Mouse (Mus musculus): ENCODE results near the gene N4bp2l2. TPM values are rescaled to one million over a fixed set of nuclear protein-coding genes. Genes with fewer than 3 reads are reported as not detected.
"Not testable (repeated sequence)": the region's sequence is repeated elsewhere in the genome, so short reads cannot be mapped to it uniquely, and the experiment has no call there.

N4bp2l2 gene
- total RNA-seq (2022) = 10 to 100 TPM; 84.4 to 99.2 (median 88.5) TPM

DNA sequence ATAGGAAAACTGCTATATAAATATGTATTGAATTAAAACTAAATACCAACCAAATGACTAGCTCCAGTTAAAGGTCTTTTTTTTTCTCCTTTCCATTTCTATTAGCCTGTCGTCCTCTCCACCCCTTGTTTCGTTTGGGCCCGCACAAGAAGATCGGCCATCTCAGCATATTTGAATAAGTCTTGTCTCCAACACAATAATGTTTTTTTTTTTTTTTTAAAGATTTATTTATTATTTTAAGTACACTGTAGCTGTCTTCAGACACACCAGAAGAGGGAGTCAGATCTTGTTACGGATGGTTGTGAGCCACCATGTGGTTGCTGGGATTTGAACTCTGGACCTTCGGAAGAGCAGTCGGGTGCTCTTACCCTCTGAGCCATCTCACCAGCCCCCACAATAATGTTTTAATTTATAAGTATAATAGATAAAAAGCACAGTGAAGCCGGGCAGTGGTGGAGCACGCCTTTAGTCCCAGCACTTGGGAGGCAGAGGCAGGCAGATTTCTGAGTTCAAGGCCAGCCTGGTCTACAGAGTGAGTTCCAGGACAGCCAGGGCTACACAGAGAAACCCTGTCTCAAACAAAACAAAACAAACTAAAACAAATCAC is at the start of gene N4bp2l2:
Gene N4bp2l2 (minus strand): TSS at position 51 of the 607 bp plus-strand sequence.
- not testable (repeated sequence) for DNase-seq

DNA sequence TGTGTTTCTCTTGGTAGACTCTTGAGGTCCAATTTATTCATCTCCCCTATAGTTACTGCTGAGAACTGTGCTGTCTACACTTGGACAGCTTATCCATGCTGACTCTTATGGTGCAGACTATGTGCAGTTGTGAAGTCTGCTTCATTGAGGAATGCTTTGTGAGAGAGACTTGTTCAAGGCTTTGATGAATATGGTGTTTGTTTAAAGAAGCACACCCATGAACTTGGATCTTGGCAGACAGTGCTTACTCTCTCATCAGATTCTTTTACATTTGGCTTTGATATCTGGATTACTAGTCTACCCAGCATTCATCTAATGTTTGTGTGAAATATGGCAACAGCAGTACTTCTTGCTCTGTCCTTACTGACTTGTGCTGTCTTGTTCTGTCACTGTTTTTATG is 47.4 kb upstream of the N4bp2l2 start:
- no peak for DNase-seq

DNA sequence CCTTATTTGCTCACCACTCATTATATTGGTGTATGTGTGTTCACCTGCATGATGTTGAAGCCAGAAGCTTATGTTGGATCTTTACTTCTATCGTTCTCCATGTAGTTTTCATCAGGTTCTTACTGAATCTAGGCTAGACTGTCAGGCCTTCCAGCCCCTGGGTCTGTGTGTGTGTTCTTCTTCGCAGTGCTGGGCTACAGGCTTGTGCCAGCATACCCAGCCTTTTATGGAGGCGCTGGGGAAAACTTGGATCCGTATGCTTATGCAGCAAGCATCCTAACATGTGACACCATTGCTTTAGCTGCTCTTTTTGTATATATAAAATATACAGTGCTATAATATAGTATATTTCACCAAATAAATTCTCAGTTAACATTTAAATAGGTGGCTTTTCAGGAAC is 45.5 kb upstream of the N4bp2l2 start:
- DNase-seq = no peak

DNA sequence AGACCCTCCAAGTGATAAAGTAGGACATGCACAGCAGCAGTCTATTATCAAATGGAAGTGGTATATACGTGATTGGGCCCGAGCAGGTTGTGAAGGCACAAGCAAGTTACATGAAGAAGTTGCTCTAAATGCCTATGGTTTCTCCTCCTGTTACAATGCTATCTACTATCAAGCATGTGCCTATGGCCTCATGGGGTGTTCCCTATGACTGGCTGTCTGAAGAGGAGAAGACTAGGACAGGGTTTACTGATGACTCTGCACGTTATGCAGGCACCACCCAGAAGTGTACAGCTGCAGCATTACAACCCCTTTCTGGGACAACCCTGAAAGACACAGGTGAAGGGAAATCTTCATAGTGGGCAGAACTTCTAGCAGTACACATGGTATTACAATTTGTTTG is 41.2 kb upstream of the N4bp2l2 start:
- not testable (repeated sequence) for DNase-seq

DNA sequence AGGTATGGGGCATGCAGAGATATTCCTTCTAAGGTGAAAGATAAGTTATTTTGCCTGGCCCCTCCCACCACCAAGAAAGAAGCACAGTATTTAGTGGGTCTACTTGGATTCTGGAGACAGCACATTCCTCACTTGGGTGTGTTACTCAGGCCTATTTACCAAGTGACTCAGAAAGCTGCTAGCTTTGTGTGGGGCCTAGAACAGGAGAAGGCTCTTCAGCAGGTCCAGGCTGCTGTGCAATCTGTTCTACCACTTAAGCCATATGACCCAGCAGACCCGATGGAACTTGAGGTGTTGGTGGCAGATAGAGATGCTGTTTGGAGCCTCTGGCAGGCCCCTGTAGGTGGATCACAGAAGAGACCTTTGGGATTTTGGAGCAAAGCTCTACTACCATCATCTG is 40.7 kb upstream of the N4bp2l2 start:
- DNase-seq = not testable (repeated sequence)

DNA sequence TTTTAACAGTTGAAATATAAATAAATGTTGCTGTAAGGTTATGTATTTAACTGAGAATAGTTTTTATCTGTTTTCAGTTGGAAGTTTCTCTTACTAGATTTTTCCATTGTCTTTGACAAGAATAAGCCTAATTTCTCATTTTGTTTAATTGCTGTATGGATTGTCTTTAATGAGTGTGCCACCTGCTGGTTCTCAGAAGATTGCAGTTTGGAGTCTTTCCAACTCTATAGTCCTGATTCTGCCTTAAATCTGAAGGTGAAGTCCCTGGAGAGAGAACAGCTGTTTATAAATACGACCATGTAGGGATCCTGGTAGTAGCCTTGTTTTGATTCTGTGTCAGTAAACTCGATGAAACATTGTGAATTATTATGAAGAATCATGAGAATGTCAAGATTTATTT is 36.7 kb upstream of the N4bp2l2 start:
- DNase-seq = no peak

DNA sequence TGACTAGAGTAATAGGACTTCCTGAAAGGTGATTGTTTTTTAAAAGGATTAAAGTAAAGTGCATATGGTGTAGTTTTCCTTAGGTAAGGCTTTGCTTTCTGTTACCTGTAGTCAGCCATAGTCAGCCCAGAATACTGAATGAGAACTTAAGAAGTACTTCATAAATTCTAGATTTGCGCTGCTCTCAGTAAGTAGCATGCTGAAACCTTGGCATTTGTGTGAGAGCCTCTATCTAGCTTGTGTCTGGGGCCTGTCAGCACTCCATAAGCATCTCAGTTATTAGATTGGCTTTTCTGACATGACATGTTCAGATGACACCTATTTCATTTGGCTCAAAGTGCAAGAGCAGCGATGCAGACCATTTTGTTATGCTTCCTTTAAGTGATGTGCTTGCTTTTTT is 27.3 kb upstream of the N4bp2l2 start:
- no peak for DNase-seq

DNA sequence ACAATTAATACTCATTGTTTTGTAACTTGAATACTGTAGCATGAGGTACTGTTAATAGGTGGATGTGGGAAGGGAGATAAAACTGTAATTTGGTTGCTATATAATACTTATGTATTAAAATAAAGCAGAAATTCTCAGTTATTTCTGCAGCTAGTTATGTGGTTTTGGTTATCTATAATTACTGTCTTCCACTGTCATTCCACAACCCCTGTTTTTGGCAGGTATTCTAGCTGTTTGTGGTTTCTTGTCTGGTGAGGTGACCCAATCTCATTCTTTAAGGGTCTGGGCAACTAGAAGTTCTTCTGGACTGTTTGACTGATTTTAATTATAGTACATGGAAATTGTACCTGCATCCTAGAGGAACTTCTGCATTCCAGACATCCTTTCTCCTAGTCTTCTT is 24.7 kb upstream of the N4bp2l2 start:
- no peak for DNase-seq

DNA sequence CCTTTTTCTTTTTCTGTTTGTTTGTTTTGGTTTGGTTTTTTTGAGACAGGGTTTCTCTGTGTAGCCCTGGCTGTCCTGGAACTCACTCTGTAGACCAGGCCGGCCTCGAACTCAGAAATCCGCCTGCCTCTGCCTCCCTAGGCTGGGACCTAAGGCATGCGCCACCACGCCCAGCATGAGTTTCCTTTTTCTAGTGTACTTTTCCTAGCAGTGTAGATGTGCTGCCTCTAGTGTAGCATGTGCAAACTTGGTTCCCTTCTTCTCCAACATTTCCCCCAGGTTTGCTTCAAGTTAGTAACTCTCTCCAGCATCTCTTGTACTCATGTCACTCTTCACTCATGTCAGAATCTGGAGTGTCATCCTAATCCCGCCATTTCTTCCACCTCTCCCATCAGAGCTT is 16.9 kb upstream of the N4bp2l2 start:
- DNase-seq = not testable (repeated sequence)

DNA sequence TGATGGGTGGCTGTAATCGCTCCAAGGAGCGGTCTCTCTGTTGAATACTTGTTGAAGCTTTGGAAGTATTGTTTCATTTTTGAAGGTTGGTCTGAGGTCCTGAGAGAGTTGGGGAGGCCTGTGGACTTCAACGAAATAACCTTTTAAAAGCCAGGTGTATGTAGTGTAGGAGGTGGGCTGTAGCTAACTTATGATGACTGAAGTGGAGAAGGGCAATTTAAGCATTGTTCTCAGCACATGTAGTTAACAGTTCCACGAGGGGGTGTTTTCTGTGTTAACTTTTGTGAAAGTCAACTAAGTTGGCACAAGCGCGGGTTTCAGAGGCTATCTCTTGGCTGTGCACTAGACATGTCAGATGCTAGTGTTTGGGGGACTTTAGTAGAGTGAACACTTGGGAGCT is 8.9 kb upstream of the N4bp2l2 start:
- no peak for DNase-seq

DNA sequence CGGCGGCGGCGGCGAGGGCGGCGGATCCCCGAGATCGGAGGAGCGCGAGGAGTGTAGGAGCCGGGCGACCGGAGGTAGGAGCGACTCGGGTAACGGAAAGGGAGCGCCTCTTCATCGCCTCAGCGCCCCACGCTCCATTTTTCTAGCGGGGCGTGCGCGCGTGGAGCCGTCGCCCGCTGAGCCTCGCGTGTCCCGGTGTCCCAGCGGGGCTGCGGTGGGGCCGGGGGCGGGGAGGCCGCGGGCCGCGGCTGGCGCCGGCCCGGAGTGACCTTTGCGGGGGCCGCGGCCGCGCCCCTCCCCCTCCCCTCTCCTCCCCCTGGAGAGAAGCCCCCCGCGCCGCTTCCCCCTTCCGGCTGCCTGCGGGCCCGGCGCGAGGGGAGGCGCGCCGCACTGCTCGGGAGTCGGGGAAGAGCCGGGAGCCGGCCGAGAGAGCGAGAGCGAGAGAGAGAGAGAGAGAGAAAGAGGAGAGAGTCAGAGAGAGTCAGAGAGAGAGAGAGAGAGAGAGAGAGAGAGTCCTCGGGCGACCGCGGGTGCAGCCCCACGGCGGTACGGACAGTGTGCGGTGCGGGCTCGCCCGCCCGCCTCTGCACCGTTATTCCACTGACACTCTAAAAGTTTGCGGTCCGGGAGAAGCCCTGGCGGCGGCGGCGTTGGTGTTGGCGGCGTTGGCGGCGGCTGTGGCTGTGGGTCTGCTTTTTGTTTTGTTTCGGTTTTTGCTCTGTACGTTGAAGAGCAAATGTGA is 8.1 kb upstream of the N4bp2l2 start:
- no peak for DNase-seq

DNA sequence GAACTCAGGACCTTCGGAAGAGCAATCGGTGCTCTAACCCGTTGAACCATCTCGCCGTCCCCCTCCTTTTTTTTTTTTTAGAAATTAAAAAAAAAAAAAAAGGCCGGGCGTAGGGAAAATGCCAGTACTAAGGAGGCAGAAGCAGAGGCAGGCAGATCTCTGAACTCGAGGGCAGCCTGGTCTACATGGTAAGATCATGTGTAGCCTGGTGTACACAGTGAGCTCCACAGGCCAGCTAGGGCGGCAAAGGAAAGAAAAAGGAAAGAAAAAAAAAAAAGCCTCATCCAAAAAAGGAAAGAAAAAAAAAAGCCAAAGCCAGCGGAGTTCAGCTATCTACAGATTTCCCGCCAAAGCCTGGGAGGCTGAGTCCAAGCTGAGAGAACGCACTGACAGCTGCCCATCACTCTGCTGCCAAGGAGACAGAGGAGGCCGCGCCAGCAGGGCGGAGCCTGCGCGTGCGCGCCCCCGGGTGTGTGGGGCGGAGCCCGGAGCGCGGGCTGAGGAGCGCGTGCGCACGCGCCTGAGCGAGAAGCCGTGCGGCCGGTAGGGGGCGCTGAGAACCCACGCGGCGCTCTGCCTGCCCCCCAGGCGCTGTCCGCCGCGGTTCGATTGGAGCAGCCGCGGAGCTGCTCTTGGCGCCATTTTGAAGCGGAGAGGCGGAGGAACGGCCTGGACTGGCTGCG is 7.3 kb upstream of the N4bp2l2 start, which contains the start of gene Pds5b:
Gene Pds5b (plus strand): TSS at position 587 of the 683 bp plus-strand sequence.
- DNase-seq = peak; percentile 89

DNA sequence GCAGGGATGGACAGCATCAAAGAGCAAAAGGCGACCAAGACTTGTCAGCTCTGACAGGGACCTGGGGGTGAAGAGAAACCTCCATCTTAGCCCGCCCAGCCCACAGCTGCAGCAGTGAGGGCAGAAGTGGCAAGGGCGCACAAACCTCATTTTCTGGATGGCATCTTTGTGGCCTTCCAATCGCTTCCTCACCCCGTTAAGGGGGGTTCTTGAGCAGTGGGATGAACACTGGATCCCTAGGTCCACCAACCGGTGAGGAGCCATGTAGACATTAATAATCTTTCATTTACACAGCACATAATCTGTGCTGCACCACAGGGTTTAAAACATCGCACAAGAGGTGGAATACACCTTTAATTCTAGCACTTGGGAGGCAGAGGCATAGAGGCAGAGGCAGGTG is 6.4 kb upstream of the N4bp2l2 start:
- DNase-seq = no peak

DNA sequence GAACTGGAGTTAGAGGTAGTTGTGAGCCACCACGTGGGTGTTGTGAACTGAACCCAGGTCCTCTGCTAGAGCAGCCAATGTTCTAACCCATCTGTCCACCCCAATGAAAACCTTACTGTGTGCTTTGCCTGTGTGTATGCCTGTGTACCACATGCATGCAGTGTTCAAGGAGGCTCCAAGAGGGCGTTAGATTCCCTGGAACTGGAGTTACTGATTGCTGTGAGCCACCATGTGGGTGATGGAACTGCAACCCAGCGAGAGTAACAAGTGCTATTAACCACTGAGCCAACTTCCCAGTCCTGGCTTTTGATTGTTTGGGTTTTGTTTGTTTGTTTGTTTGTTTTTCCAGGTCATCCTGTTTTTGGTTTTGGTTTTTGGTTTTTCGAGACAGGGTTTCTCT is 2.7 kb upstream of the N4bp2l2 start:
- DNase-seq = no peak

DNA sequence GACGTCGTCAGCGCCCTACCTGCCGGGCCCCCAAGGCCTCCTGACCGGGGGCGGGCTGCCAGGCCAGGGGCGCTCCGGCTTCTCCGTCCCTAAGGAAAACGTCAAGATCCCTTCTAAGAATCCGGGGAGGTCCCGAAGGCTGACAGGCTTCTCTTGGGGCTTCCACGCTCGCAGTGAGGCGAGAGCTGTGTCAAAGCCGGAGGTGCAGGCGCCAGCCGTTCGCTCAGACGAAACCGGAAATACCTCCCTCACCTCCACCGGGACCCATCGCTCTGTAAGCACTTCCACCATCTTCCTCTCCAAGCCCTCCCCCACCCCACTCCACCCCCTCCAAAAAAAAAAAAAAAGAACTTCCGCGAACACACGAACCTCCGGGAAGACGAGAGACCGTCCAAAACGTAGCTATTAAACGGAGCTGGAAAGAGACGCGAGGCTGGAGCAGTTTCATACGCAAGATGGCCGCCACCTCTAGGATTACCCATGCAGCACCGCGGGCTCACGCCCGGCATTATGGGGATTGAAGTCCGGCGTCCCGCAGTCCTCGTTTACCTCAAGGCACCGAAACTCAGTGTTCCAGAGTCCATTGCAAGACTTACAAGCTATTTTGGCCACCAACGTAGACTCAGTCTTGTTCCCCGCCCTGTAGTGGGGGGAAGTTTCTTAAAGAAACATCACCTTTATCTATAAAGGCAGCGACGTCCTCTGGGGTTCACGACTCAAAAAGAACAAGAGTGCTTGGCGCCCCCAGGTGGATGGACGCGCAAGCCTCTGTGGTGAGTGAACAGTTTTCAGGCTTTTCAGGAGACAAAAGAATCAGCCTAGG is 640 bp downstream of the N4bp2l2 start:
- DNase-seq = peak; percentile 95

DNA sequence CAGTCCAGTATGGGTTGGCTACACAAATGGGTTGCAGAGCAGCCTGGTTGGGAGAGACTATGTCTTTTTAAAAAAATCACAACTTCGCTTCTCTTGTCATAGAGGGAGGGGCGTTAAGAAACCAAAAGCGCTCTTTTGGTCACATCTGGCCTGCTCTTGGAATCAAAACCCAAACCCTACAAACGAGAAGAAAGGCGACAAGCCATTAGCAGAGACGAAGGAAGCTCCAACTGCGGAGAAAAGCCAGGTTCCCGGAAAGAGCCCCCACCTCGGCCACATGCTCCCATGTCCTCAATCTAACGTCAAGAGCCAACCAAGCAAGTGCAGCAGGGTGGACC is 1.2 kb downstream of the N4bp2l2 start:
- no peak for DNase-seq

DNA sequence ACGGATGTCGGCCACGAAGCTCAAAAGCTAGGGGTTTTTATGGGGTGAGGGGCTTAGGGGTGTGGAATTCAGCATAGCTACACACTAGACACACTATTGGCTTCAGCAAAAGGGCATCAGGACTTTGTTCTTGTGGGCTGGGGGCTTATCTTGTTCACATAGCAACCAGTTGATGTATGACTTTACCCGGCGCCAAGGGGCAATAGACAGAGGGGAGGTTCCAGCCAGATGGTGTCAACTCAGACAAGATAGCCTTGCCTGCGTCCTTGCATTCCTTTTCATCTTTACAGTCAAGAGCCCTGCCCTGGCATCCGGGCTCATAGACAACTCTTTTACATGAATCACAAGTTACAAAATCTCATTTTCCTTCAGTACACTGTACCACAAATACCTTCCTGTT is 2.1 kb downstream of the N4bp2l2 start:
- DNase-seq = peak; percentile 45

DNA sequence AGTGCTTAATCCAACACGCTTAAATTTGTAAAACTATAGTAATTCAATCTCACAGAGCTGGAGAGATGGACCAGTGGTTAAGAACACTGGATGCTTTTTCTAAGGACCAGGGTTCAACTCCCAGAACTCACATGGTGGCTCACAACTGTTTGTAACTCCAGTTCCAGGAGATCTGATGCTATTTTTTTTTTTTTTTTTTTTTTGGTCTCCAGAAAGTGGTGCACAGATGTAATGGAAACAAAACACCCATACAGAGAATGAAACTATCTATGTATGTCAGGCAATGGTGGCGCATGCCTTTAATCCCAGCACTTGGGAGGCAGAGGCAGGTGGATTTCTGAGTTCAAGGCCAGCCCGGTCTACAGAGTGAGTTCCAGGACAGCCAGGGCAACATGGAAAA is 5.7 kb downstream of the N4bp2l2 start:
- DNase-seq = not testable (repeated sequence)

DNA sequence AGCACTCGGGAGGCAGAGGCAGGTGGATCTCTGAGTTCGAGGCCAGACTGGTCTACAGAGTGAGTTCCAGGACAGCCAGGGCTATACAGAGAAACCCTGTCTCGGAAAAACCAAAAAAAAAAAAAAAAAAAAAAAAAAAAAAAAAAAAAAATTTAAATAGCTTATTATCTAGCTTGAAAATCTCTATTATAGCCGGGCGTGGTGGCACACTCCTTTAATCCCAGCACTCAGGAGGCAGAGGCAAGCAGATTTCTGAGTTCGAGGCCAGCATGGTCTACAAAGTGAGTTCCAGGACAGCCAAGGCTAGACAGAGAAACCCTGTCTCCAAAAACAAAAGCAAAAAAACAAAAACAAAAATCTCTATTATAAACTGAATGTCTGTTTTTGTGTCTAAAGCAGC is 6.6 kb downstream of the N4bp2l2 start:
- not testable (repeated sequence) for DNase-seq

DNA sequence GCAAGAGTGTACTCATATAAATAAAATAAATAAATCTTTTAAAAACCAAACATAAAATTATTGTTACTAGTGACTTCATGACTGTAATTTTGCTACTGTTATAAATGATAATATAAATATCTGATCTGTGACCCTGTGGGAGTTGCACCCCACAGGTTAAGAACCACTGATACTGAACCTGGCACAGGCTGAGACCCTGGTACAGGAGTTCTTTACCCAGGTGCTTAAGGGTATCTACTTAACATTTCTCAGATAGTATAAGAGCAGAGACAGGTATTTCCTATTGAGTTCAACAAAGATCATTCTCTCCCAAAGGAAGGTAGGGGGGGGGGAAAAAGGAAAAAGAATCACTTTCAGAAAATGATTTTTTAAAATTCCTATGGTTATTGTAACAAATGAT is 11.4 kb downstream of the N4bp2l2 start:
- no peak for DNase-seq

DNA sequence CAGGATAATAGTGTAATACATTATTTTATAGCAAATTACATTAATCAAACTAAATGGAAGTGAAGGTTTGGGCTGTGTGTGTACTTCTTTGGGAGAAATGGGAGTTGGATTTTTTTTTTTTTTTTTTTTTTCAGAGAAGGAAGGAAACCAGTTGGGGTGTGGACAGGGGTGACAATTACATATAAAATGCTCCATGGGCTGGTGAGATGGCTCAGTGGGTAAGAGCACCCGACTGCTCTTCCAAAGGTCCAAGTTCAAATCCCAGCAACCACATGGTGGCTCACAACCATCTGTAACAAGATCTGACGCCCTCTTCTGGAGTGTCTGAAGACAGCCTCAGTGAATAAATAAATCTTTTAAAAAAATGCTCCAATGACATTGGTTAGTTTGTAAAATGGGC is 13.4 kb downstream of the N4bp2l2 start:
- no peak for DNase-seq

DNA sequence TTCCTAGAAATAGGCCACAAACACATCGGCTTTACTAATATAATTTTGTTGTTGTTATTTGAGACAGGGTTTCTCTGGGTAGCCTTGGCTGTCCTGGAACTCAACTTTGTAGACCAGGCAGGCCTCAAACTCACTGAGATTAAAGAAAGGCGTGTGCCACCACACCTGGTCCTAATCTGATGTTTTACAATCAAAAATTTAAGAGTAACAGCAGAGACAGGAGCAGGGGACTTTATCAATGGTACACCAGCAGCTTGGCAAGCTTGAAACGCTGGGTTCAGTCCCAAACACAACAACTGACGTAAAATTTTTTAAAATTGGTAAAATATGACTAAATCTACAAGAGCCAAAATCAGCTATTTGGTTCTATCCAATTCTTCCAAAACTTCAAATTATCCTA is 21.1 kb downstream of the N4bp2l2 start:
- DNase-seq = no peak

DNA sequence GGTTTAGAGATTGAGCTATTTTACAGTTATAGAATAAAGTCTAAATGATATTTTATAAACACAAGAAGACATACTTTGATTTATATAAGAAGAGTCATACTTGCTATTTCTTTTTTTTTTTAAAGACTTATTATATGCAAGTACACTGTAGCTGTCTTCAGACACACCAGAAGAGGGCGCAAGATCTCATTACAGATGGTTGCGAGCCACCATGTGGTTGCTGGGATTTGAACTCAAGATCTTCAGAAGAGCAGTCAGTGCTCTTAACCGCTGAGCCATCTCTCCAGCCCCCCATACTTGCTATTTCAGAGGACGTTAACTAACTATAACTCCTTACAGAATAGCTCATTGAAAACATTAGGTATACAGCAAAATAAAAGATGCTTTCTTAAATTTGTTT is 22.6 kb downstream of the N4bp2l2 start:
- not testable (repeated sequence) for DNase-seq

Measured in adrenal gland, adult 8-10 months (tissue).